Mouse (Mus musculus) heart, adult 2 months (tissue): ENCODE measurements at regions not wholly inside any gene's neighbourhood (a gene's known extent, or its start where the extent isn't known, plus 50 kb on each side); places are given as distances from the start of the nearest gene placed in this dataset.

Source experiments
- DNase-seq, 2 experiments: peaks; one replicate each; pipeline ENCODE4 v3.0.0; 2021
- H3K27ac ChIP-seq: fragments of 200-600 bp; 2 replicates; pipeline ENCODE4 v1.8.1; 2022
- H3K27me3 ChIP-seq: fragments of 200-500 bp; 2 replicates; pipeline ENCODE4 v1.6.1; 2012; ENCODE audit warnings: mild to moderate bottlenecking, low read length, inconsistent platforms, mixed read lengths; ENCODE audit not compliant: control insufficient read depth, insufficient read depth
- H3K36me3 ChIP-seq: fragments of 200-500 bp; 2 replicates; pipeline ENCODE4 v1.6.1; 2012; ENCODE audit warnings: low read length, inconsistent platforms; ENCODE audit not compliant: control insufficient read depth, insufficient read depth
- H3K4me1 ChIP-seq: fragments of 200-500 bp; 2 replicates; pipeline ENCODE4 v1.6.1; 2011; ENCODE audit warnings: low read length; ENCODE audit not compliant: control insufficient read depth, insufficient read depth
- H3K4me3 ChIP-seq: fragments of 200-600 bp; 2 replicates; pipeline ENCODE4 v1.8.1; 2022
- H3K79me2 ChIP-seq: fragments of 200-500 bp; replicated peaks from 2 replicates; pipeline ENCODE4 v1.6.1; 2012; ENCODE audit warnings: mild to moderate bottlenecking, inconsistent platforms, low read length, moderate library complexity, mixed read lengths; ENCODE audit not compliant: control insufficient read depth, insufficient read depth
- H3K9ac ChIP-seq: fragments of 200-500 bp; 2 replicates; pipeline ENCODE4 v1.6.1; 2012; ENCODE audit warnings: low read depth, mild to moderate bottlenecking, control low read depth, inconsistent platforms, low read length, mixed read lengths
- CTCF ChIP-seq: fragments of 200-600 bp; IDR thresholded peaks from 2 replicates; pipeline ENCODE4 v1.8.1; 2022; ENCODE audit warnings: antibody characterized with exemption, mild to moderate bottlenecking, moderate library complexity
- EP300 ChIP-seq: fragments of 200-500 bp; IDR thresholded peaks from 2 replicates; pipeline ENCODE4 v1.6.1; 2011; ENCODE audit warnings: low read depth, low read length, control low read depth; ENCODE audit not compliant: insufficient read depth
- POLR2A ChIP-seq: fragments of 200-500 bp; IDR thresholded peaks from 2 replicates; pipeline ENCODE4 v1.6.1; 2011; ENCODE audit warnings: mild to moderate bottlenecking, low read depth, low read length, control low read depth; ENCODE audit not compliant: insufficient read depth
- WGBS: fragments of 180-500 bp; shearing (Covaris S2); methylation state at CpG from one replicate; pipeline ENCODE4 v1.1.7; 2018; 5-methylcytosine and 5-hydroxymethylcytosine counted together
- intact Hi-C: fragments of 180-260 bp; cut with DNase I; formaldehyde crosslinking; loops from one replicate; pipeline ENCODE4 v1.15.1; 2025

DNA sequence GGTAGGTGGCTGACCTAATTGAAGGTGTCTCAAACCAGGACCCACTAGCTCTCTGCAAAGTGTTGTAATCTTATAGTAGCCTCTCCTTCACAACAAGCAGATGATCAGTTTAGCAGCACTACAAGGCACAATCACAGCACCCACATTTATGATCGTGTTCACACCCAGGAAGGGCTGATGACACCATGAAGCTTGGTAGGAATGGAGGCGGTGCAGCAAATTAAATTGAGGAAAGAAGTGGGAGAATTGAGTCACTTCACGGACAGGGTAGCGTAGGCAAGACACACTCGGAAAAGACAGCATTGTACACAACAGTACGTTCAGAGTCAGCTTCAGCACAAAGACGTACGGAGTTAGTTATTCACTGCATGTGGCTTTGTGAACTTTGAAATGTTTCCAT, 94.4 kb upstream of the Serp2 start:
- DNase-seq, result no peak
- Histone ChIP-seq H3K27me3 (no peaks in the 10 kb centered on the region), H3K36me3 (no peaks in the 10 kb centered on the region), H3K79me2 (no peaks in the 10 kb centered on the region), H3K9ac (no peak overlapping the region), H3K4me1 (no peaks in the 10 kb centered on the region), H3K4me3 (no peak overlapping the region), H3K27ac (no peak overlapping the region)
- TF ChIP-seq POLR2A, result no peak
- TF ChIP-seq CTCF, result no peak
- TF ChIP-seq EP300, result no peak
- 94% methylated on average over 8 of the region's 8 CpGs for WGBS
- intact Hi-C loops, result no loop called here

GRCm38 (mm10) chr14:76649927-76650326, 93.2 kb upstream of the Serp2 start:
- Histone ChIP-seq H3K27me3 (no peaks in the 10 kb centered on the region), H3K9ac (no peak overlapping the region), H3K4me3 (no peak overlapping the region), H3K4me1 (no peaks in the 10 kb centered on the region), H3K79me2 (no peaks in the 10 kb centered on the region), H3K36me3 (no peaks in the 10 kb centered on the region), H3K27ac (no peak overlapping the region)
- intact Hi-C loops, result no loop called here
- DNase-seq, result no peak
- 93% methylated on average over 3 of the region's 3 CpGs for WGBS
- TF ChIP-seq POLR2A, result no peak
- TF ChIP-seq EP300, result no peak
- TF ChIP-seq CTCF, result no peak

- no peaks in the 10 kb centered on the region for H3K27me3 ChIP-seq
- WGBS, result 78% methylated on average over 3 of the region's 3 CpGs
- H3K4me1 ChIP-seq, result no peaks in the 10 kb centered on the region
- DNase-seq, result no peak
- no peak overlapping the region for H3K27ac ChIP-seq
- H3K4me3 ChIP-seq, result no peak overlapping the region
- intact Hi-C loops, result no loop called here
- no peaks in the 10 kb centered on the region for H3K79me2 ChIP-seq
- TF ChIP-seq EP300 (no peak), CTCF (no peak), POLR2A (no peak)
- H3K36me3 ChIP-seq, result no peaks in the 10 kb centered on the region
- H3K9ac ChIP-seq, result no peak overlapping the region
Measured at GRCm38 (mm10) chr14:76644716-76645115, 88.0 kb upstream of the Serp2 start.

- no peak for DNase-seq
- H3K27me3 ChIP-seq, result no peaks in the 10 kb centered on the region
- no peak overlapping the region for H3K9ac ChIP-seq
- no peak overlapping the region for H3K4me3 ChIP-seq
- 96% methylated on average over 4 of the region's 4 CpGs for WGBS
- no peaks in the 10 kb centered on the region for H3K4me1 ChIP-seq
- H3K36me3 ChIP-seq, result no peaks in the 10 kb centered on the region
- H3K27ac ChIP-seq, result no peak overlapping the region
- intact Hi-C loops, result no loop called here
- TF ChIP-seq CTCF, result no peak
- TF ChIP-seq EP300, result no peak
- H3K79me2 ChIP-seq, result no peaks in the 10 kb centered on the region
Measured at GRCm38 (mm10) chr14:76641752-76642529, 85.3 kb upstream of the Serp2 start.

DNA sequence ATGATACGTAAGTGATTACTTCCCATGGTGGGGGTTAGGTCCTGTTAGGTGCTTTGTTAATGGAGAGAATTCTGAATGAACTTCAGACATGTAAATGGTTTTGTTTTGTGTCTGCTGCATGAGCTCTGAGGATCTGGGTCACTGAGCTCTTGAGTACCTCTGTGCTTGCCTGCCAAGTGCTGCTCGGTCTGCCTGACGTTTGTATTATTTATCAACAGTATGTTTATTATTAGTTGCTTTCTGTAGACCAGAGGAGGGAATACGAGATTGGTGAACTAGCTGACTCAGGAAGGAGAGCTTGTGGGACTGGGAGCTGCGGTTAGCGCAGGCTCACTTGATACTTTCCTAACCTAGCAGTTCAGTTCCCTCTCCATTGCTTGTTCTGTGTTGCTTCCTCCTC, 76.5 kb upstream of the Serp2 start:
- Histone ChIP-seq H3K4me3 (no peak overlapping the region), H3K36me3 (no peaks in the 10 kb centered on the region), H3K4me1 (peaks cover 17% of the 10 kb centered on the region), H3K9ac (no peak overlapping the region), H3K79me2 (no peaks in the 10 kb centered on the region), H3K27ac (peak overlapping the region; percentile 40), H3K27me3 (no peaks in the 10 kb centered on the region)
- TF ChIP-seq POLR2A, result no peak
- TF ChIP-seq EP300, result 0 out of 2 replicates have a peak, but pooled peaks have one; percentile 10
- intact Hi-C loops, result loop anchor here (5.0 kb wide), 4 partner anchors 39 to 244 kb away; no protein-coding TSS in a partner anchor
- DNase-seq, result no peak
- WGBS, result 51% methylated on average over 6 of the region's 6 CpGs

DNA sequence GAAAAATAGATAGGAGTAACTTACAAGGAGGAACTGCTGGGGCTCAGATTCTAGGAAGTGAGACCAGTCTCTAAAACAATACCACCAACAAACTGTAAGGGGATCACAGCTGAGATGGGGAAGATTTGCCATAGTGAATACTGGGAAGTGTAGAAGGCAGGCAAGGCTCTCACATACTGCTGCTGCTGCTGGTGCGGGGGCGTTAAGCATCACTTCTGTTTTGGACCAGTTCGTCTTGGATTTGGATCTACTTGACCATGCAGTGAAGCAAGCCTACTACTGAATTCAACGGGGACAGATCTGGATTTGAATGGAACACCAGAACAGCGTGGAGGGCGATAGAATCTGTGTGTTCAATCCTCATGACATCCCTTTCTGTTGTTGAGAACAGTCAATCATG, 76.1 kb upstream of the Serp2 start:
- no peak overlapping the region; the same call in 1 of the 2 replicates for H3K27ac ChIP-seq
- intact Hi-C loops, result loop anchor here (5.0 kb wide), 4 partner anchors 40 to 245 kb away; no protein-coding TSS in a partner anchor
- no peaks in the 10 kb centered on the region for H3K27me3 ChIP-seq
- H3K9ac ChIP-seq, result no peak overlapping the region
- WGBS, result 74% methylated on average over 6 of the region's 6 CpGs
- no peaks in the 10 kb centered on the region for H3K36me3 ChIP-seq
- no peak for TF ChIP-seq CTCF
- no peak for TF ChIP-seq POLR2A
- TF ChIP-seq EP300, result no peak
- H3K79me2 ChIP-seq, result no peaks in the 10 kb centered on the region
- no peak for DNase-seq
- H3K4me1 ChIP-seq, result peaks cover 17% of the 10 kb centered on the region
- no peak overlapping the region for H3K4me3 ChIP-seq
